Mouse (Mus musculus): Measurements from ENCODE around the gene Hormad2. TPM values are rescaled to one million over a fixed set of nuclear protein-coding genes. Genes with fewer than 3 reads are reported as not detected.

The Hormad2 gene
- polyA plus RNA-seq, 1 experiment from 2014 or later: 0.20 TPM

- no peaks in the 10 kb centered on the region for H3K36me3 ChIP-seq (ENCODE audit: control insufficient read depth, insufficient read depth, low read length)
- no peak overlapping the region for H3K4me3 ChIP-seq (ENCODE audit: low read depth, low read length)
- no peak overlapping the region for H3K27ac ChIP-seq (ENCODE audit: low read length)
- no peaks in the 10 kb centered on the region for H3K27me3 ChIP-seq (ENCODE audit: control insufficient read depth, insufficient read depth, low read length)
- 72% methylated on average over 7 of the region's 7 CpGs for WGBS
- H3K9me3 ChIP-seq (ENCODE audit: control insufficient read depth, low read depth, low read length): no peaks in the 10 kb centered on the region
- no peaks in the 10 kb centered on the region for H3K4me1 ChIP-seq (ENCODE audit: control insufficient read depth, insufficient read depth, low read length)
- no peak overlapping the region for H3K4me2 ChIP-seq (replicated peaks; ENCODE audit: low read depth, low read length)
- no peak for ATAC-seq (ENCODE audit: insufficient number of reproducible peaks, insufficient read depth, low FRiP score, low read depth)
- no peak overlapping the region for H3K9ac ChIP-seq (replicated peaks; ENCODE audit: low read depth, low read length)
These were observed 31.7 kb upstream of the Hormad2 start for GRCm38 (mm10) chr11:4472464-4473179.

- no peak overlapping the region for H3K4me3 ChIP-seq (ENCODE audit: low read depth, low read length)
- ATAC-seq (ENCODE audit: insufficient number of reproducible peaks, insufficient read depth, low FRiP score, low read depth): no peak
- no peak overlapping the region for H3K9ac ChIP-seq (replicated peaks; ENCODE audit: low read depth, low read length)
- no peaks in the 10 kb centered on the region for H3K4me1 ChIP-seq (ENCODE audit: control insufficient read depth, insufficient read depth, low read length)
- 76% methylated on average over 5 of the region's 5 CpGs for WGBS
- H3K27ac ChIP-seq (ENCODE audit: low read length): no peak overlapping the region
- H3K36me3 ChIP-seq (ENCODE audit: control insufficient read depth, insufficient read depth, low read length): no peaks in the 10 kb centered on the region
- no peaks in the 10 kb centered on the region for H3K27me3 ChIP-seq (ENCODE audit: control insufficient read depth, insufficient read depth, low read length)
- H3K4me2 ChIP-seq (replicated peaks; ENCODE audit: low read depth, low read length): no peak overlapping the region
- H3K9me3 ChIP-seq (ENCODE audit: control insufficient read depth, low read depth, low read length): no peaks in the 10 kb centered on the region
These were observed 30.8 kb upstream of the Hormad2 start for GRCm38 (mm10) chr11:4471734-4472133.

GRCm38 (mm10) chr11:4471251-4471650 is 30.3 kb upstream of the Hormad2 start:
- H3K4me3 ChIP-seq (ENCODE audit: low read depth, low read length): no peak overlapping the region
- no peak overlapping the region for H3K9ac ChIP-seq (replicated peaks; ENCODE audit: low read depth, low read length)
- no peak for ATAC-seq (ENCODE audit: insufficient number of reproducible peaks, insufficient read depth, low FRiP score, low read depth)
- no peak overlapping the region for H3K27ac ChIP-seq (ENCODE audit: low read length)
- no peak overlapping the region for H3K4me2 ChIP-seq (replicated peaks; ENCODE audit: low read depth, low read length)
- H3K4me1 ChIP-seq (ENCODE audit: control insufficient read depth, insufficient read depth, low read length): no peaks in the 10 kb centered on the region
- no peaks in the 10 kb centered on the region for H3K36me3 ChIP-seq (ENCODE audit: control insufficient read depth, insufficient read depth, low read length)
- no peaks in the 10 kb centered on the region for H3K27me3 ChIP-seq (ENCODE audit: control insufficient read depth, insufficient read depth, low read length)
- no peaks in the 10 kb centered on the region for H3K9me3 ChIP-seq (ENCODE audit: control insufficient read depth, low read depth, low read length)

- Histone ChIP-seq H3K27me3 (ENCODE audit: control insufficient read depth, insufficient read depth, low read length) (no peaks in the 10 kb centered on the region), H3K36me3 (ENCODE audit: control insufficient read depth, insufficient read depth, low read length) (no peaks in the 10 kb centered on the region), H3K4me1 (ENCODE audit: control insufficient read depth, insufficient read depth, low read length) (no peaks in the 10 kb centered on the region), H3K9me3 (ENCODE audit: control insufficient read depth, low read depth, low read length) (no peaks in the 10 kb centered on the region), H3K4me3 (ENCODE audit: low read depth, low read length) (no peak overlapping the region), H3K27ac (ENCODE audit: low read length) (no peak overlapping the region), H3K4me2 (replicated peaks; ENCODE audit: low read depth, low read length) (no peak overlapping the region), H3K9ac (replicated peaks; ENCODE audit: low read depth, low read length) (no peak overlapping the region)
- no peak for ATAC-seq (ENCODE audit: insufficient number of reproducible peaks, insufficient read depth, low FRiP score, low read depth)
- WGBS: 64% methylated on average over 5 of the region's 5 CpGs
These were observed 28.2 kb upstream of the Hormad2 start for GRCm38 (mm10) chr11:4469091-4469490.

- H3K4me3 ChIP-seq (ENCODE audit: low read depth, low read length): no peak overlapping the region
- H3K9ac ChIP-seq (replicated peaks; ENCODE audit: low read depth, low read length): no peak overlapping the region
- WGBS: 90% methylated on average over 1 of the region's 1 CpGs
- H3K4me1 ChIP-seq (ENCODE audit: control insufficient read depth, insufficient read depth, low read length): no peaks in the 10 kb centered on the region
- H3K36me3 ChIP-seq (ENCODE audit: control insufficient read depth, insufficient read depth, low read length): no peaks in the 10 kb centered on the region
- H3K27me3 ChIP-seq (ENCODE audit: control insufficient read depth, insufficient read depth, low read length): no peaks in the 10 kb centered on the region
- no peak for ATAC-seq (ENCODE audit: insufficient number of reproducible peaks, insufficient read depth, low FRiP score, low read depth)
- no peaks in the 10 kb centered on the region for H3K9me3 ChIP-seq (ENCODE audit: control insufficient read depth, low read depth, low read length)
- no peak overlapping the region for H3K27ac ChIP-seq (ENCODE audit: low read length)
- H3K4me2 ChIP-seq (replicated peaks; ENCODE audit: low read depth, low read length): no peak overlapping the region
These were observed 26.5 kb upstream of the Hormad2 start for GRCm38 (mm10) chr11:4467436-4467835.

- no peak overlapping the region for H3K9ac ChIP-seq (replicated peaks; ENCODE audit: low read depth, low read length)
- WGBS: 57% methylated on average over 4 of the region's 4 CpGs
- no peak overlapping the region for H3K4me3 ChIP-seq (ENCODE audit: low read depth, low read length)
- H3K4me1 ChIP-seq (ENCODE audit: control insufficient read depth, insufficient read depth, low read length): no peaks in the 10 kb centered on the region
- H3K4me2 ChIP-seq (replicated peaks; ENCODE audit: low read depth, low read length): no peak overlapping the region
- no peaks in the 10 kb centered on the region for H3K27me3 ChIP-seq (ENCODE audit: control insufficient read depth, insufficient read depth, low read length)
- H3K36me3 ChIP-seq (ENCODE audit: control insufficient read depth, insufficient read depth, low read length): no peaks in the 10 kb centered on the region
- H3K27ac ChIP-seq (ENCODE audit: low read length): no peak overlapping the region
- no peaks in the 10 kb centered on the region for H3K9me3 ChIP-seq (ENCODE audit: control insufficient read depth, low read depth, low read length)
- no peak for ATAC-seq (ENCODE audit: insufficient number of reproducible peaks, insufficient read depth, low FRiP score, low read depth)
These were observed 25.3 kb upstream of the Hormad2 start for GRCm38 (mm10) chr11:4466191-4466590.

GRCm38 (mm10) chr11:4464616-4465015 is 23.7 kb upstream of the Hormad2 start:
- H3K36me3 ChIP-seq (ENCODE audit: control insufficient read depth, insufficient read depth, low read length): no peaks in the 10 kb centered on the region
- 78% methylated on average over 4 of the region's 4 CpGs for WGBS
- no peak overlapping the region for H3K9ac ChIP-seq (replicated peaks; ENCODE audit: low read depth, low read length)
- no peaks in the 10 kb centered on the region for H3K9me3 ChIP-seq (ENCODE audit: control insufficient read depth, low read depth, low read length)
- no peak overlapping the region for H3K4me2 ChIP-seq (replicated peaks; ENCODE audit: low read depth, low read length)
- H3K4me1 ChIP-seq (ENCODE audit: control insufficient read depth, insufficient read depth, low read length): no peaks in the 10 kb centered on the region
- H3K27ac ChIP-seq (ENCODE audit: low read length): no peak overlapping the region
- no peaks in the 10 kb centered on the region for H3K27me3 ChIP-seq (ENCODE audit: control insufficient read depth, insufficient read depth, low read length)
- ATAC-seq (ENCODE audit: insufficient number of reproducible peaks, insufficient read depth, low FRiP score, low read depth): no peak
- no peak overlapping the region for H3K4me3 ChIP-seq (ENCODE audit: low read depth, low read length)

GRCm38 (mm10) chr11:4464186-4464585 is 23.3 kb upstream of the Hormad2 start:
- no peak for ATAC-seq (ENCODE audit: insufficient number of reproducible peaks, insufficient read depth, low FRiP score, low read depth)
- Histone ChIP-seq H3K36me3 (ENCODE audit: control insufficient read depth, insufficient read depth, low read length) (no peaks in the 10 kb centered on the region), H3K4me1 (ENCODE audit: control insufficient read depth, insufficient read depth, low read length) (no peaks in the 10 kb centered on the region), H3K9me3 (ENCODE audit: control insufficient read depth, low read depth, low read length) (no peaks in the 10 kb centered on the region), H3K4me2 (replicated peaks; ENCODE audit: low read depth, low read length) (no peak overlapping the region), H3K27me3 (ENCODE audit: control insufficient read depth, insufficient read depth, low read length) (no peaks in the 10 kb centered on the region), H3K4me3 (ENCODE audit: low read depth, low read length) (no peak overlapping the region), H3K9ac (replicated peaks; ENCODE audit: low read depth, low read length) (no peak overlapping the region), H3K27ac (ENCODE audit: low read length) (no peak overlapping the region)
- WGBS: 95% methylated on average over 1 of the region's 1 CpGs

GRCm38 (mm10) chr11:4462868-4463267 is 22.0 kb upstream of the Hormad2 start:
- Histone ChIP-seq H3K9me3 (ENCODE audit: control insufficient read depth, low read depth, low read length) (no peaks in the 10 kb centered on the region), H3K4me3 (ENCODE audit: low read depth, low read length) (no peak overlapping the region), H3K4me1 (ENCODE audit: control insufficient read depth, insufficient read depth, low read length) (no peaks in the 10 kb centered on the region), H3K9ac (replicated peaks; ENCODE audit: low read depth, low read length) (no peak overlapping the region), H3K36me3 (ENCODE audit: control insufficient read depth, insufficient read depth, low read length) (no peaks in the 10 kb centered on the region), H3K27ac (ENCODE audit: low read length) (no peak overlapping the region), H3K27me3 (ENCODE audit: control insufficient read depth, insufficient read depth, low read length) (no peaks in the 10 kb centered on the region), H3K4me2 (replicated peaks; ENCODE audit: low read depth, low read length) (no peak overlapping the region)
- ATAC-seq (ENCODE audit: insufficient number of reproducible peaks, insufficient read depth, low FRiP score, low read depth): no peak
- 45% methylated on average over 2 of the region's 2 CpGs for WGBS
